Mouse (Mus musculus) macrophage (primary cell): ENCODE measurements around the gene Ift74. TPM values are rescaled to one million over a fixed set of nuclear protein-coding genes. Genes with fewer than 3 reads are reported as not detected.

ENCODE experiments used
- H3K27ac ChIP-seq: fragments of 350-480 bp; formaldehyde crosslinking; 2 replicates; pipeline ENCODE4 v1.9.0; 2021
- H3K36me3 ChIP-seq: fragments of 350-480 bp; formaldehyde crosslinking; 2 replicates; pipeline ENCODE4 v1.9.0; 2021; ENCODE audit errors: inconsistent target
- H3K4me3 ChIP-seq: fragments of 350-480 bp; formaldehyde crosslinking; 2 replicates; pipeline ENCODE4 v1.9.0; 2021; ENCODE audit errors: inconsistent target
- H3K79me2 ChIP-seq: fragments of 350-480 bp; formaldehyde crosslinking; 2 replicates; pipeline ENCODE4 v1.9.0; 2021; ENCODE audit errors: inconsistent target
- WGBS: methylation state at CpG from one replicate; pipeline ENCODE4 v1.1.7; 2026; ENCODE audit warnings: inconsistent platforms; ENCODE audit not compliant: missing documents; 5-methylcytosine and 5-hydroxymethylcytosine counted together
- polyA plus RNA-seq: library from polyadenylated mRNA; stranded (reverse); fragments of 250-400 nt; gene quantifications from 3 replicates; pipeline ENCODE4 v1.2.4, GENCODE M21; 2018; ENCODE audit warnings: inconsistent platforms

Ift74 gene
- polyA plus RNA-seq, 1 experiment from 2014 or later: 14.6 TPM

DNA sequence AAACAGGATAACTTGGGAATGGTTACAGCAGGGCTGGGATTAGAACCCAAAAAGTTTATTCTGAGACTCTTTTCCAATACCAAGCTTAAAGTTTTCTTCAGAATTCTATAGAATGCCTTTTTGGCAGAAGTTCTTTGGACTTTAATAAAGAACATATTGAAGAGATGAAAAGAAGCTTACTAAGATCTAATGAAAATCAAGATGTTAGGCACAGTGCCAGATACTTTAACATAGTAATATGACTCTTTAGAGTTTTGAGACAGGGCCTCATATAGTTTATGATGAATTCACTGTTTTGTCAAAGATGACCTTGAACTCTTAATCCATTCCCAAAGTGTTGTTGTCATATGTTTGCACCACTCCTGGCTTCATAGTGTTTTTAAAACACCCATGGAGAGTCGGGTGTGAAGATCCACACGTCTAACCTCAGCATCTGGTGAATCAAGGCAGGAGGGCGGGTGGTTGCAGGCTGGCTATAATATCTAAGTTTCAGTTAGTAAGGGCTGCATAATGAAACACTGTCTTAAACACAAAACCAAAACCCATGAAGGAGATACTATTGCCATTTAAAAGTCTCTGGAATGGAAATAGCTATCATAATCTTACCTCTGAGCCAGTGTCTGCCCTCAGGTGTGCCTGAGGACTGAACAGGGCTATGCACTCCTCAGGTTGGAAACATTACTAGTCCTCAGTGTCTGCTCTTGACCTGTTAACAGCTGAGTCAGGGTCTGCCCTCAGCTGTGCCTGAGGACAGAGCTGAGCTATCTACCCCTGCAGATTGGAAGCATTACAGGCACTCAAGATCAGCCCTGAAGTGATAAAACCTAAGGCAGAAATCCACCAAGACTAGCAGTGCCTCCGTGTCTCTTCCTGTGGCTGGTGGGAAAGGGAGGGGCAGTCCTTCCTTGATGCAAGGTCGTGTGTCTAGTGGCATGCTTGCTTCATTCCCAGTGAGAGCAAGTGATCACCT lies 123.3 kb downstream of the Ift74 start:
- Histone ChIP-seq H3K36me3 (no peaks in the 10 kb centered on the region), H3K4me3 (no peak overlapping the region), H3K79me2 (no peaks in the 10 kb centered on the region), H3K27ac (no peak overlapping the region)
- 65% methylated on average over 5 of the region's 5 CpGs for WGBS

DNA sequence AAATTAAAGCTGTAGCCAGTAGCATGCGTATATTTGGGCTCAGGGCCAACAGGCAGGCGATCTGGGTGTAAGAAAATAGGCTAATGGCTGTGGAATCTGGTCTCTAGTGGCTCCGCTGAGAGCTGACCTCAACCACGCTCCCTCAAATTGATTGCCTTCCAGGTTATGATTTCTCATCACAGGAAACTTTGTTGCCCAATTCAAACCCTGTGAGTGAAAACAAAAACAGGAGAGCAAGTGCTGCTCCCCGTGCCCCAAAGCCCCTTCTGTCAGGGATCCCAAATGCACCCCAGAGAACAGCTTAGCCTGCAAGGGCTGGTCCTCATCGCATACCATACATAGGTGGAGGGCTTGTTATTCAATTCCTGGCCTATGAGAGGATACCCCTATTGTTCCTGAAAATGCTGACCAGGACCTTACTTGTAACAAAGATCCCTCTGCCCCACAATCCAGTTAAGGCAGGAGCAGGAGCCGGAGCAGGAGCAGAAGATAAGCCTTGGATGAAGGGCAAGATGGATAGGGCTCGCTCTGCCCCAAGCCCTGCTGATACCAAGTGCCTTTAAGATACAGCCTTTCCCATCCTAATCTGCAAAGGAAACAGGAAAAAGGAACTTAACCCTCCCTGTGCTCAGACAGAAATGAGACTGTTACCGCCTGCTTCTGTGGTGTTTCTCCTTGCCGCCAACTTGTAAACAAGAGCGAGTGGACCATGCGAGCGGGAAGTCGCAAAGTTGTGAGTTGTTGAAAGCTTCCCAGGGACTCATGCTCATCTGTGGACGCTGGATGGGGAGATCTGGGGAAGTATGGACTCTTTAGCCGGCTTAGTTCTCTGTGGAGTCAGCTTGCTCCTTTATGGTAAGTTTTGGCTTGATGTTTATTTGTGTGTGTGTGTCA lies 124.8 kb downstream of the Ift74 start, which contains the start of gene Tek:
Tek (plus strand) TSS at position 452 of the 894 bp plus-strand sequence.
- no peaks in the 10 kb centered on the region for H3K36me3 ChIP-seq
- 31% methylated on average over 16 of the region's 16 CpGs for WGBS
- H3K27ac ChIP-seq: no peak within 1 kb of the TSS
- H3K79me2 ChIP-seq: no peaks in the 10 kb centered on the region
- H3K4me3 ChIP-seq: no peak within 1 kb of the TSS

DNA sequence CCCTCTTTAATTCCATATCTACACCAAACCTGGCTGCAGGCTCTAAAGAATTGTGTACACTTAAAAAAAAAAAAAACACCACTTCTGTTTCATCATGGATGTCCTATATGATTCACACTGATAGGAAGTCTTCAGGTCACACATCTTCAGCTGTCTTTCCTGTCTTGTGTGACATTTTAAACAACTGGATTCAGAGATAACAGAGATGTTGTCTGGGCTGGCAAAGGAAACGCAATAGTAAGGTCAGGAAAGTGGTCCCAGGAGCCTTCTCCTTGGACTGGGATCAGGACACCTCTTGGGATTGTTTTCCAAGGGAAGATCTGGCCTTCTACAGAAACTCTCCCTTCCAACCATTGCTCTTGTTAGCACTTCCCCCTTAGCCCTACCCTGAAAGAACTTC lies 127.5 kb downstream of the Ift74 start:
- 75% methylated on average over 1 of the region's 1 CpGs for WGBS
- Histone ChIP-seq H3K36me3 (no peaks in the 10 kb centered on the region), H3K79me2 (no peaks in the 10 kb centered on the region), H3K4me3 (no peak overlapping the region), H3K27ac (no peak overlapping the region)

Other genes starting within 250 kb of the Ift74 start
- not detected in 3 replicates for gene Gm10306, start 57.9 kb upstream of the Ift74 start, polyA plus RNA-seq
- gene Caap1, start 57.7 kb upstream of the Ift74 start, polyA plus RNA-seq: 9.4 to 10.4 TPM (median 9.4 TPM) in 3 replicates
- gene Plaa, start 11.2 kb upstream of the Ift74 start, polyA plus RNA-seq: 42.0 to 64.1 TPM (median 59.3 TPM) in 3 replicates
- not detected in 3 replicates for gene Lrrc19, start 35.7 kb downstream of the Ift74 start, polyA plus RNA-seq
- gene Tek, start 124.8 kb downstream of the Ift74 start, polyA plus RNA-seq: not detected in 3 replicates